Mouse (Mus musculus): ENCODE measurements at regions not wholly inside any gene's neighbourhood (a gene's known extent, or its start where the extent isn't known, plus 50 kb on each side); places are given as distances from the start of the nearest gene placed in this dataset.
"Not testable (repeated sequence)": the region's sequence is repeated elsewhere in the genome, so short reads cannot be mapped to it uniquely, and the experiment has no call there.

DNA sequence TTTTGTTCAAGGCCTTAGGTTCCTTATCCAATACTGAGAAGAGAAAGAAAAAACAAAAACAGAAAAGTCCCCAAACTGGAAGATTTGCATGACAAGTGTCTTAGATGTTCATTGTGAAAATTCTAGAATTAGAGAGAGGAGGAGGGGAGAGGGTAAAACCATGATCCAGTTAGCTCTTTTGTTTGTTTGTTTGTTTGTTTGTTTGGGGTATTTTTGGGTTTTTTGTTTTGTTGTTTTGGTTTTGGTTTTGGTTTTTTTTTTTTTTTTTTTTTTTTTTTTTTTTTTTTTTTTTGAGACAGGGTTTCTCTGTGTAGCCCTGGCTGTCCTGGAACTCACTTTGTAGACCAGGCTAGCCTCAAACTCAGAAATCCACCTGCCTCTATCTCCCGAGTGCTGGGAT is 100.8 kb upstream of the Klf3 start:
- not testable (repeated sequence) for TF ChIP-seq CTCF (IDR thresholded peaks at IDR 0.05; ENCODE audit: control insufficient read depth, insufficient read depth, insufficient read length); CEBPB (IDR thresholded peaks at IDR 0.05; ENCODE audit: low read depth); MAX (IDR thresholded peaks at IDR 0.05); USF1 (IDR thresholded peaks at IDR 0.05; ENCODE audit: low read depth); MYOG (IDR thresholded peaks at IDR 0.05; ENCODE audit: control insufficient read depth, extremely low read depth, insufficient read length)
